Mouse (Mus musculus): ENCODE data around the gene Slc5a10. TPM values are rescaled to one million over a fixed set of nuclear protein-coding genes. Genes with fewer than 3 reads are reported as not detected.

Gene Slc5a10
- polyA plus RNA-seq, 1 experiment from 2014 or later = 0.08 TPM

- 57% methylated on average over 2 of the region's 2 CpGs for WGBS
- H3K4me2 ChIP-seq (replicated peaks) = no peak overlapping the region
- no peaks in the 10 kb centered on the region for H3K4me1 ChIP-seq
- no peak overlapping the region for H3K4me3 ChIP-seq
- no peaks in the 10 kb centered on the region for H3K9me3 ChIP-seq
- H3K9ac ChIP-seq = no peak overlapping the region
- no peak overlapping the region for H3K27ac ChIP-seq
- H3K27me3 ChIP-seq = no peaks in the 10 kb centered on the region
- no peak for ATAC-seq (ENCODE audit: low FRiP score, low read depth)
- peaks cover 60% of the 10 kb centered on the region for H3K36me3 ChIP-seq
These were observed 7.4 kb upstream of the Slc5a10 start for GRCm38 (mm10) chr11:61728037-61728436.

- 79% methylated on average over 5 of the region's 5 CpGs for WGBS
- no peak for ATAC-seq (ENCODE audit: low FRiP score, low read depth)
These were observed 1.5 kb upstream of the Slc5a10 start for GRCm38 (mm10) chr11:61722077-61722476.

GRCm38 (mm10) chr11:61719826-61720225 is 800 bp downstream of the Slc5a10 start:
- no peak for ATAC-seq (ENCODE audit: low FRiP score, low read depth)
- H3K9ac ChIP-seq = no peak overlapping the region
- no peaks in the 10 kb centered on the region for H3K9me3 ChIP-seq
- no peak overlapping the region for H3K4me3 ChIP-seq
- H3K4me1 ChIP-seq = no peaks in the 10 kb centered on the region
- no peak overlapping the region for H3K4me2 ChIP-seq (replicated peaks)
- 71% methylated on average over 8 of the region's 8 CpGs for WGBS
- no peak overlapping the region for H3K27ac ChIP-seq
- no peaks in the 10 kb centered on the region for H3K27me3 ChIP-seq
- H3K36me3 ChIP-seq = no peaks in the 10 kb centered on the region

More at GRCm38 (mm10) chr11:61722077-61722476, 1.5 kb upstream of the Slc5a10 start:
- H3K27me3 ChIP-seq = no peaks in the 10 kb centered on the region
- no peaks in the 10 kb centered on the region for H3K4me1 ChIP-seq
- peaks cover 9% of the 10 kb centered on the region; the same call in 1 of the 2 replicates for H3K36me3 ChIP-seq
- H3K4me3 ChIP-seq = no peak overlapping the region
- no peaks in the 10 kb centered on the region for H3K9me3 ChIP-seq
- no peak overlapping the region for H3K27ac ChIP-seq
- no peak overlapping the region for H3K4me2 ChIP-seq (replicated peaks)
- no peak overlapping the region for H3K9ac ChIP-seq

- Histone ChIP-seq H3K36me3 (no peaks in the 10 kb centered on the region), H3K27ac (no peak overlapping the region), H3K4me2 (replicated peaks) (no peak overlapping the region), H3K9me3 (no peaks in the 10 kb centered on the region), H3K27me3 (no peaks in the 10 kb centered on the region), H3K9ac (no peak overlapping the region), H3K4me3 (no peak overlapping the region), H3K4me1 (no peaks in the 10 kb centered on the region)
- WGBS = 59% methylated on average over 3 of the region's 3 CpGs
- no peak for ATAC-seq (ENCODE audit: low FRiP score, low read depth)
These were observed 1.2 kb downstream of the Slc5a10 start for GRCm38 (mm10) chr11:61719387-61719786.

GRCm38 (mm10) chr11:61717990-61718389 is 2.6 kb downstream of the Slc5a10 start:
- Histone ChIP-seq H3K9me3 (no peaks in the 10 kb centered on the region), H3K27me3 (no peaks in the 10 kb centered on the region), H3K4me2 (replicated peaks) (no peak overlapping the region), H3K9ac (no peak overlapping the region), H3K4me3 (no peak overlapping the region), H3K27ac (no peak overlapping the region), H3K4me1 (no peaks in the 10 kb centered on the region), H3K36me3 (no peaks in the 10 kb centered on the region)
- WGBS = 67% methylated on average over 5 of the region's 5 CpGs
- ATAC-seq (ENCODE audit: low FRiP score, low read depth) = no peak

- H3K4me2 ChIP-seq (replicated peaks) = no peak overlapping the region
- H3K9ac ChIP-seq = no peak overlapping the region
- ATAC-seq (ENCODE audit: low FRiP score, low read depth) = 0 out of 2 replicates have a peak, but pooled peaks have one; percentile 20
- no peaks in the 10 kb centered on the region for H3K36me3 ChIP-seq
- H3K27me3 ChIP-seq = no peaks in the 10 kb centered on the region
- H3K27ac ChIP-seq = no peak overlapping the region
- H3K9me3 ChIP-seq = no peaks in the 10 kb centered on the region
- H3K4me3 ChIP-seq = no peak overlapping the region
- WGBS = 67% methylated on average over 6 of the region's 6 CpGs
- no peaks in the 10 kb centered on the region for H3K4me1 ChIP-seq
These were observed 5.5 kb downstream of the Slc5a10 start for GRCm38 (mm10) chr11:61715130-61715529.

GRCm38 (mm10) chr11:61714346-61715117 is 6.1 kb downstream of the Slc5a10 start:
- H3K4me3 ChIP-seq = no peak overlapping the region
- WGBS = 39% methylated on average over 11 of the region's 11 CpGs
- H3K9ac ChIP-seq = no peak overlapping the region
- H3K4me2 ChIP-seq (replicated peaks) = no peak overlapping the region
- H3K36me3 ChIP-seq = no peaks in the 10 kb centered on the region
- H3K9me3 ChIP-seq = no peaks in the 10 kb centered on the region
- ATAC-seq (ENCODE audit: low FRiP score, low read depth) = peak; percentile 86; the same call in 1 of the 2 replicates
- H3K27ac ChIP-seq = no peak overlapping the region
- no peaks in the 10 kb centered on the region for H3K27me3 ChIP-seq
- no peaks in the 10 kb centered on the region for H3K4me1 ChIP-seq

- Histone ChIP-seq H3K27ac (no peak overlapping the region), H3K4me1 (0 out of 2 replicates have a peak, but pooled peaks cover 6% of the 10 kb centered on the region), H3K4me2 (replicated peaks) (no peak overlapping the region), H3K9ac (no peak overlapping the region), H3K36me3 (no peaks in the 10 kb centered on the region), H3K4me3 (no peak overlapping the region), H3K27me3 (no peaks in the 10 kb centered on the region), H3K9me3 (no peaks in the 10 kb centered on the region)
- WGBS = 42% methylated on average over 15 of the region's 15 CpGs
- ATAC-seq (ENCODE audit: low FRiP score, low read depth) = no peak
These were observed 7.3 kb downstream of the Slc5a10 start for GRCm38 (mm10) chr11:61713157-61713855.

GRCm38 (mm10) chr11:61708928-61709327 is 11.7 kb downstream of the Slc5a10 start:
- no peaks in the 10 kb centered on the region for H3K9me3 ChIP-seq
- no peak overlapping the region for H3K4me2 ChIP-seq (replicated peaks)
- no peaks in the 10 kb centered on the region for H3K36me3 ChIP-seq
- ATAC-seq (ENCODE audit: low FRiP score, low read depth) = no peak
- H3K4me3 ChIP-seq = no peak overlapping the region
- 45% methylated on average over 3 of the region's 3 CpGs for WGBS
- H3K4me1 ChIP-seq = 0 out of 2 replicates have a peak, but pooled peaks cover 7% of the 10 kb centered on the region
- H3K9ac ChIP-seq = no peak overlapping the region
- H3K27ac ChIP-seq = no peak overlapping the region
- H3K27me3 ChIP-seq = no peaks in the 10 kb centered on the region

- WGBS = 84% methylated on average over 4 of the region's 4 CpGs
- H3K27me3 ChIP-seq = no peaks in the 10 kb centered on the region
- no peak overlapping the region for H3K9ac ChIP-seq
- no peak overlapping the region for H3K27ac ChIP-seq
- no peaks in the 10 kb centered on the region for H3K9me3 ChIP-seq
- H3K4me2 ChIP-seq (replicated peaks) = no peak overlapping the region
- no peak overlapping the region for H3K4me3 ChIP-seq
- H3K4me1 ChIP-seq = 0 out of 2 replicates have a peak, but pooled peaks cover 7% of the 10 kb centered on the region
- no peak for ATAC-seq (ENCODE audit: low FRiP score, low read depth)
- no peaks in the 10 kb centered on the region; the same call in 1 of the 2 replicates for H3K36me3 ChIP-seq
These were observed 14.4 kb downstream of the Slc5a10 start for GRCm38 (mm10) chr11:61706232-61706631.

GRCm38 (mm10) chr11:61705581-61705980 is 15.0 kb downstream of the Slc5a10 start:
- H3K4me3 ChIP-seq = no peak overlapping the region
- 0 out of 2 replicates have a peak, but pooled peaks cover 7% of the 10 kb centered on the region for H3K4me1 ChIP-seq
- no peaks in the 10 kb centered on the region for H3K27me3 ChIP-seq
- H3K9me3 ChIP-seq = no peaks in the 10 kb centered on the region
- WGBS = 82% methylated on average over 2 of the region's 2 CpGs
- H3K36me3 ChIP-seq = no peaks in the 10 kb centered on the region; the same call in 1 of the 2 replicates
- H3K27ac ChIP-seq = no peak overlapping the region
- ATAC-seq (ENCODE audit: low FRiP score, low read depth) = no peak
- H3K9ac ChIP-seq = no peak overlapping the region
- H3K4me2 ChIP-seq (replicated peaks) = no peak overlapping the region

- WGBS = 95% methylated on average over 5 of the region's 5 CpGs
- no peak overlapping the region for H3K4me2 ChIP-seq (replicated peaks)
- H3K9me3 ChIP-seq = no peaks in the 10 kb centered on the region
- no peak overlapping the region for H3K4me3 ChIP-seq
- H3K9ac ChIP-seq = no peak overlapping the region
- H3K27ac ChIP-seq = no peak overlapping the region
- peaks cover 7% of the 10 kb centered on the region; the same call in 1 of the 2 replicates for H3K4me1 ChIP-seq
- ATAC-seq (ENCODE audit: low FRiP score, low read depth) = no peak
- no peaks in the 10 kb centered on the region for H3K27me3 ChIP-seq
- H3K36me3 ChIP-seq = no peaks in the 10 kb centered on the region; the same call in 1 of the 2 replicates
These were observed 18.1 kb downstream of the Slc5a10 start for GRCm38 (mm10) chr11:61702494-61702893.

All from limb, embryonic 13.5 days (tissue).